Mouse (Mus musculus) fibroblast of lung, adult 2 months (primary cell): ENCODE data around the gene Catspere2.

Experiments
- DNase-seq: peaks from one replicate; pipeline ENCODE4 v3.0.0-alpha.2; 2011; ENCODE audit warnings: low read depth

The Catspere2 gene

GRCm38 (mm10) chr1:178219166-178220077 is 236.2 kb downstream of the Catspere2 start:
- no peak for DNase-seq
